Mouse (Mus musculus): ENCODE measurements around the gene Nfic.
"Not testable (repeated sequence)": the region's sequence is repeated elsewhere in the genome, so short reads cannot be mapped to it uniquely, and the experiment has no call there.

Gene Nfic

GRCm38 (mm10) chr10:81458267-81458666, 2.8 kb upstream of the Nfic start:
- DNase-seq: no peak

GRCm38 (mm10) chr10:81457624-81458023, 2.2 kb upstream of the Nfic start:
- no peak for DNase-seq

DNA sequence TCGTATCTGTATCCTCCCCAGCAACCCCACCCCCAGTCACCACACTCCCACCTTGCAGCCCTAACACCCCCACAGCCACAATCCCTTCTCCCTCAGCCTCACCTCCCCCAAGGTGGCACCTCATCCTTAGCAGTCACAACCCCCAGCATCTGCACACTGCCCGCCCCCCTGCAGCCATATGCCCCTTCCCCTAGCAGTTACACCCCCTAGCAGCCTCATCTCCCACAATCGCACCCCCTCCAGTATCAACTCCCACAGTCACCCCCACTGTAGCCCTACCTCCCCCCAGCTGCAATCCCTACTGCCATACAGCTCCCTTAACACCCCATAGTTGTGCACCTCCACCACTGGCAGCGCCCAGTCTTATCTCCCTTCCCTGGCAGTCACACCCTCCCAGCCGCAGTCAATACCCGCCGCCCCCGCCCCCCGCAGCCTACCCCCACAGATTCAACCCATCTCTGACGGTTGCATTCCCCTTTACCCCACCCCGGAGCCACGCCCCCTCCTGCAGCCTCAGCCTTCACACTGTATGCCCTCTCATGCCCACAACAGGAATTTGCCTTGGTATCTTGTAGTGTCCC, 1.6 kb upstream of the Nfic start:
- no peak for DNase-seq

DNA sequence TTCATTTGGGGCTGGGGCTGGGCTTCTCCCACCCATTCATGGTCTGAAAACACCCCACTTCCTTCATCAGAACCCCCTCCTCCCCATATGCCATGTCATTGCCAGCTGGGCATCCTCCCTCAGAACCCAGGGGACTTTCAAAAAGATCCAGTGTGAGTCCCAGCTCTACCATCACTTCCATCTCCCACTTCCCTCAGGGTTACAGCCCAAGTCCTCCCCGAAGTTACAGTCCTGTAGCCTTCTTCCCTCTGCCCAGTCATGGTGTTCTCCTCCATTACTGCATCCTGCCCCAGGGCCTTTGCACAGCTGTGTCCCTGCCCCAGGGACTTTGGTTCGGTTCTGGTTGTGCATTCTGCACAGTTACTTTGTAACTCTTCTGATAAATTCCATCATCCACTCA, 1.3 kb downstream of the Nfic start:
- DNase-seq: no peak

DNA sequence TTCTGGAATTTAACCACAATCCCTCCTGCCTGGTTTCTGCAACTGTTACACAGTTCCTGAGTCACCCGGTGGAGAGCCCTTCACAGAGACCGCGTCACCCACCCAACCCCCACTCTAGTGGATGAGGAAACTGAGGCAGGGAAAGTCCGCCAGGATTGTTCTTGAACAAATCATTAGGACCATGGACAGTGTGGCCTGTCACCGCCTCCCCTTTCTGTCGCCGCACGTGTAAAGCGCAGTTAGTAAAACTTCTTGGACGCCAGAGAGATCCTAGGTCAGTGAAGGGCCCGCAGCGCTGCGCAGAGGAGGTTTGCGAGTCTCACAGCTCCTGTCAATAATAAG, 2.5 kb downstream of the Nfic start:
- peak; percentile 35 for DNase-seq

DNA sequence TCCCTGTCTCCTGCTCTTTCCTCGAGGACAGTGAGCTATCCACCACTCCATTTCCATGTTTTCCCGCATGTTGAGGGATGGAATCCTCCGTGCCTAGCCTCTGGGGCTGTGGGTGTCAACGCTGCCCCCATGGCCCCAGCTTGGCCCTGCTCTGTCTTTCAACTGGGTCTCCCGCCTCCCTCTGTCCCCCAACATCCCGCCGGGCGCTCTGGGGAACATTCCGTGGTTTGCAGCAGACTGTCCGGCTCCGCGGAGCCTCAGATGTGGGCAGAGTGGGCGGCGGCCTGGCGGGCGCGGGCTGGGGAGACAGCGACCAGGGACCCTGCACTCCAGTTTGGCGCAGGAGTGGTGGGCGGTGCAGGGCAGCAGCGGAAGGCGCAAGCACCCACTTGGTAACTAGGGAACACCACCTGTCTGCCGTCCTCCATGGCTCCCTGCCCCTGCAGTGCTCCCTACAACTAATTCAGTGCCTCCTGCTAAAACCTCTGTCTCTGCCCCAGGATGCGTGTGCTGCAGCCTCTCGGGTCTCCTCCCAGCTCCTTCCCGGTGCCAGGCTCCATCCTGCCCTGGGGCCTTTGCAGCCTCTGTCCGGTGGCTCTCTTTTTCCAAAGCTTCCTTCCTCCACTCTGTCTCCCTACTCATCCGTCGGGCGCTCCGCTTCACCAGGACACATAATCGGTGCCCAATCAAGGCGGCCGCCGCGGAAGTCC, 3.0 kb downstream of the Nfic start:
- no peak for DNase-seq

- DNase-seq: no peak
Measured at GRCm38 (mm10) chr10:81451365-81451745, 4.1 kb downstream of the Nfic start.

GRCm38 (mm10) chr10:81450641-81451364, 4.6 kb downstream of the Nfic start:
- no peak for DNase-seq

DNA sequence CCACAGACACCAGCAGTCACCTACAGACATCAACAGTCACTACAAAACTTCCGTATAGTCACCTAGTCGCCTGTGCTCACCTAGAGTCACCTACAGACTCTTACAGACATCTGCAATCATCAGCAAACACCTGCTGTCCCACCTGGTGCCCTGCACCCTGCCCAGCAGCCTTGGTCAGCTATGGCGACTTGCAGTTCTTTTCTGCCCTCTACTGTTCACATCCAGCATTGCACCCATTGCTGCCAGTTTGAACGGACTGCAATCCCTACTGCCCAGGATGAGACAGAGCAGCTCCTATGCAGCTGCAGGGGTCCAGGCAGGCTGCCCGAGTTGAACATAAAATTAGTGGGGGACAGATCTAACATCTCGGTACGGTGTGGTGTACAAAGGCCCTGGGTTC, 5.3 kb downstream of the Nfic start:
- peak; percentile 93 for DNase-seq

DNA sequence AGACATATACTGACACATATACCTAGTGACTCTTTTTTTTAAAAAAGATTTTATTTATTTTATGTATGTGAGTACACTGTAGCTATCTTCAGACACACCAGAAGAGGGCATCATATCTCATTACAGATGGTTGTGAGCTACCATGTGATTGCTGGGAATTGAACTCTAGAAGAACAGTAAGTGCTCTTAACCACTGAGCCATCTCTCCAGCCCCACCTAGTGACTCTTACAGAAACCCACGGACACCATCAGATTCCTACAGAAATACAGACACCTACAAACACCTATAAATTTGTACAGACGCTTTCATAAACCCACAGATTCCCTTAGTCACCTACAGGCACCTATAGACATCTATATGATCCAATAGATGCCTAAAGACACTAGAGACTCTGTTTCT, 9.9 kb downstream of the Nfic start:
- not testable (repeated sequence) for DNase-seq

DNA sequence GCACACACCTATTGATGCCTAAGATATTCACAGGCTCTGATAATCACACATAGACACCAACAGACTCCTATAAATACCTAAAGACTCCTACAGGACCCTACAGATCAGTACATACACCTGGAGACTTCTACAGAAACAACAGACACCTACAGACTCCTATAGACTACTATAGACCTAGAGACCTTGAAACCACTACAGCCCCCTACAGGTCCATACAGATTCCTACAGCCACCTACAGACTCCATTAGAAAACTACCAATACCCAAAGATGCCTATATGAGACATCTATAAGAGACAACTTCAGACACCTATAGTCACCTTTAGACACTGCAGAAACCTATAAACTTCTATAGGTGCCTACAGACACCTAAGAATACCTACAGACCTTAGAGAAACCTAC, 14.4 kb downstream of the Nfic start:
- peak; percentile 61 for DNase-seq

DNA sequence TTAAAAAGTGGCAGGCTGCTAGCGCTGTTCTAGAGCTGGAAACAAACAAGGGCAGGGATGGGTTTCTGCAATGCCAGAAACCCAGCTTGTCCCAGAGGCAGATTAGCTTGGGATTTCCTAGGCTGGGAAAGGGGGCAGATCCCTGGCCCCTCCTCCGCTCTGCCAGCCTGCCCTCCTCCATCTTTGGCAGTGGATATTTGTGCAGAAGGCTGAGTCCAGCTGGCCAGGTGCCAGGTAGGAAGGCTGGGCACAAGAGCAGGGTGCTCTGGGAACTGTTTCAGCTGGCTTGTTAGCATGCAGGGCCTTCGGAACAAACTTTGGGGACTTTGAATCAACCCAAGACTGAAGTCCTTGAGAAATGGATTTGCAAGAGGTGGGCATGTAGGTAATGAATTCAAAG, 20.0 kb downstream of the Nfic start:
- DNase-seq: peak; percentile 90

- peak; percentile 55 for DNase-seq
Measured at GRCm38 (mm10) chr10:81434361-81435263, 20.8 kb downstream of the Nfic start.

GRCm38 (mm10) chr10:81433541-81434289, 21.7 kb downstream of the Nfic start:
- peak; percentile 85 for DNase-seq

GRCm38 (mm10) chr10:81432868-81433262, 22.6 kb downstream of the Nfic start:
- peak; percentile 99 for DNase-seq

DNA sequence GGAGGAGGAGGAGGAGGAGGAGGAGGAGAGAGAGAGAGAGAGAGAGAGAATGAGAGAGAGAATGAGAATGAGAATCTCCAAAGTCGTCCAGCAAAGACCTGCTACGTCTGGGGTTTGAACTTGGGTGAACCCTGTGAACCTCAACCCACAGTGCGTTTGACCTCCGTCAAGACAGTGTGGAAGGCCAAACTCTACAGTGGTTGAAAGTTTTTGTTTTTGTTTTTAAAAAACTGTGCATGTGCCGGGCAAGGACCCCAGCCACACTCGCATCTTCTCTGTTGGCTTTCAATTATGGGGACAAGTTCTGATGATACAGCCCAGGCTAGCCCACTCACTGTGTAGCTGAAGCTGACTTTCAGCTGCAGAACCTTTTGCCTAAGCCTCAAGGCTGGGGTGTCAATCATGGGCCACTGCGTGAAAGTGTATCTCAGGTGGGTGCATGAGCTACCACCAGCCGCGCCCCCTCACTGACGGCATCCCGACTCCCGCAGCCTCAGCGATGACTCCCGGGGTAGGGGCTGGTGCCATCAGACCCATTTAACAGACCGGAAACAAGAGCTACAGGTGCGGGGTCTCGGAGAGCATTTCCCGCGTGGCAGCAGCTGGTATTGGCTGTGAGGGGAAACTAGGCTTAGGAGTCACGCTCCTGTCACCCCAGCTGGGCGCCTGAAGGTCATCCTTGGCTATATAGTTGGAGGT, 23.1 kb downstream of the Nfic start:
- DNase-seq: no peak

DNA sequence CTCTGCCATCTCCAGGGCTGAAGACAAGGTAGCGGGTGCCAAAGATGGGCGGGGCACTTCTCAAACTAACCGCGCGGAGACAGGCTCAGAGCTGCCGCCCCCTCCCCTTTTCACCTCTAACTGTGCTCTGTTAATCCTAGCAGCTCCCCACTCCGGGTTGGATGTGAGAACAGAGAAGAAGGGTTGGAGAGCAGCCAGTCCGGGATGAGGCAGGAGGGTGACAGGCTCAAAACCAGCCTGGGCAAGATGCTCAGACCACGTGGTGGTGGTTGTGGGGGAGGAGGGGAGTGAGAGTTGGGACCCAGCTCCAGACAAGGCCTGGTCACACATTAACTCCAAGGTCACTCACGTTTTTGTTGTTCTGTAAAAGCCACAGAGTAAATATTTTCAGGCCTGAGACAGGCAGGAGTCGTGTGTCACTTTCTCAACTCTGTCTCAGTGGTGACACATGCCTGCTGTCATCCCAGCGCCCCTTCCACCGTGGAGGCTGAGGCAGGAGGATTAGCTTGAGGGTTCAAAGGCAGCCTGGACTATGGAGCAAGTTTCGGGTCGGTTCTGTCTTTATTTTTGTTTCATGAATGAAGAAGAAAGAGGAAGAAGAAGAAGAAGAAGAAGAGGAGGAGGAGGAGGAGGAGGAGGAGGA, 23.8 kb downstream of the Nfic start:
- no peak for DNase-seq

DNA sequence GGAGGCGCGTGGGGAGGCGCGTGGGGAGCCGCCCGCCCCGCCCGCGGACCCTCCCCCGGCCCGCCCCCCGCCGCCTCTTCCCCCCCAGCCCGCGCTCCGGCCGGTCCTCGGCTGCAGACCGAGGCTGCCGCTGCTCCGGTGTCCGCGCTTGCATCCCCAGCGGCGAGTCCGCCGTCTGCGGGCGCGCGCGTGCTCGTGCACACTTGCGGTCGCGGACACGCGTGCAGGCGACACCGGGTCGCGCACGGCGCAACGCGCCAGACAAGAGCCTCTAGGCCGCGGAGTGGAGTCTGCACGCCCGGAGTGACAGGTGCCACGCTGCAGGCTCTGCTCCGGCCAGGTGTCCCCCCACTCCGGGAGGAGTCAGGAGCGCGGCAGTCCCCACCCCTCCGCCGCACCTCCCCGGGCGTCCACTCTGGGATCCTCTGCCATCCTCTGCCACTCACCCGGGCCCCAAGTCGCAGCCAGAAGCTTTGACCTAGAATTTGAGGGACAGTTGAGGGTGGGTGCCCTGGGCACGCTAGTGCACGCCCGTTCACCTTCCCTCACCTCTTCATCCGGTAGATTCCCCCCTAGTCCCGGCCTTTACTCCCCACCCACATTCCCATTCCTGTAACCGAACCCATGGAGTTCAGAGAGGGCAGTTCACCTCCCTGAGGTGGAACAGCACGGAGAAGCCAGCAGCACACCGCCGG, 24.5 kb downstream of the Nfic start:
- DNase-seq: peak; percentile 49

DNA sequence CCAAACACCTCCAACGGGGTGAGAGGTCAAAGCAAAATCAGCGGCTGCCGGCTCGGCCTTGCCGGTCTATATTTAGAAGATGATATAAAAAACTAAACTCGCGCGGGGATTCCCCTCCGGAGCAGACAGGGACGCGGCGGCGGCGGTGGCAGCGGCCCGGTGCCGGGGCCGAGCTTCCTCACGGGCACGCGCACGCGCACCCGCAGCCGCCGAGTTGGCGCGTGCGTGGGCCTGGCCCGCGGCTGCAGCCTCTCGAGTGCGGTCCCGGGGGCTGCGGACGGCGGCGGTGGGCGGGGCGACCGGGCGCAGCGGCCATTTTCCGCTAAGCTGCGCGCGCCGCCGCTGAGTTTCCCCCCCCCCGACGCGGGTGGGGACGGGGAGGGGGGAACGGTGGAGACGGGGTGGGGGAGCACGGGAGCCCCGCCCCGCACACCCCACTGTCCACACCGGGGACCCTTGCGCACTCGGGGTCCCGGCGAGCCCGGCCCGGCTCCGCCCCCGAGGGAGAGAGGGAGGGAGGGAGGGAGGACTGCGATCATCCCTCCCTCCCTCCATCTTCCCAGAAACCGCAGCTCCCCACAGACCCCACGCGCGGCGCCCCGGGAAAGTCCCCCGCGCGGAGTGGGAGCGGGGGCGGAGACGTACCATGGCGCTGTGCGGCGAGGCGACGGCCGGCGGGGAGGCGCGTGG, 25.1 kb downstream of the Nfic start:
- peak; percentile 82 for DNase-seq

DNA sequence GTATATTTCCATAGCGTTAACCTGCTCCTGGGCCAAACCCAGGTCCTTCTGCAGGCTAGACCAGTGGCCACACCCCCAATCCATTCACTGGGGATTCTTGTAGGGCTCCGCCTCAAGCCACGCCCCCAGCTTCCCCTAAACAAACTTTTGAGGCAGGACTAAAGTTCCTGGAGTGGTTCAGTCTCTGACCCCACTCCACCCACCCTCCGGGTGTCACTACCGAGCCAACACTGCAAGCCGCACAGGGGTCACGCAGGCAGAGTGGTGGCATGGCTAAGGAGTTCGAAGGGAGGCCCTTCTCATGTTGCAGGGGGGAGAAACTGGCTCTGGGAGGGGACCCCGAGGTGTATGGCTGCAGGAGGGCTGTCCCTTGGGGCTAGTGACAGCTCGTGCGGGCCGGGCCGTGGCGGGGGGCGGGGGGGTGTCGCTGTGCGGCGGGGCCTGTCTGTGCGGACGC, 25.8 kb downstream of the Nfic start:
- peak; percentile 98 for DNase-seq

All from lung, postnatal 36 days (tissue).